10 mouse cellular contexts compared by ENCODE assay signal in genomic region chr9:119425976-119426415, GRCm38 (mm10). TPM values are rescaled to one million over a fixed set of nuclear protein-coding genes. Genes with fewer than 3 reads are reported as not detected.
DNase-seq lines count a peak whose midpoint lies in the region; ATAC-seq and TF ChIP-seq lines count a peak whose summit lies in the region.
"Had no signal": no experiment of that assay in that cellular context is flagged by ENCODE, and none has a peak within 500 bp of the region (broad histone marks: within the 10 kb centered on the region; RNA-seq: fewer than 3 reads in every experiment).

No protein-coding gene starts in this region.

- H3K4me1 ChIP-seq in heart, embryonic 13.5 days, result peaks cover 70% of the 10 kb centered on the region
- peaks cover 22% of the 10 kb centered on the region for H3K4me1 ChIP-seq in neural tube, embryonic 12.5 days
- H3K4me1 ChIP-seq in neural tube, embryonic 15.5 days, result peaks cover 36% of the 10 kb centered on the region
- peaks cover 19% of the 10 kb centered on the region for H3K4me1 ChIP-seq in lung, adult 2 months (ENCODE audit: control insufficient read depth, insufficient read depth, low read length)
- H3K4me1 ChIP-seq in stomach, postnatal 0 days (replicated peaks; ENCODE audit: control insufficient read depth, insufficient read depth), result peaks cover 13% of the 10 kb centered on the region

- 72% methylated on average over 13 of the region's 13 CpGs for WGBS in heart, embryonic 13.5 days
- WGBS in neural tube, embryonic 12.5 days, result 84% methylated on average over 13 of the region's 13 CpGs
- 87% methylated on average over 13 of the region's 13 CpGs for WGBS in neural tube, embryonic 15.5 days
- 69% methylated on average over 13 of the region's 13 CpGs for whole genome bisulfite sequencing in lung, adult 2 months
- 70% methylated on average over 13 of the region's 13 CpGs for WGBS in stomach, postnatal 0 days

- no peak overlapping the region for H3K4me3 ChIP-seq in heart, embryonic 13.5 days
- no peak overlapping the region for H3K4me3 ChIP-seq in neural tube, embryonic 12.5 days
- no peak overlapping the region for H3K4me3 ChIP-seq in neural tube, embryonic 15.5 days (replicated peaks)
- no peak overlapping the region for H3K4me3 ChIP-seq in lung, adult 2 months (replicated peaks; ENCODE audit: extremely low read depth, low read depth, low read length)
- H3K4me3 ChIP-seq in stomach, postnatal 0 days (ENCODE audit: low read depth, low read length), result no peak overlapping the region
- H3K4me3 ChIP-seq: forebrain, embryonic 10.5 days had no signal

- peaks cover 26% of the 10 kb centered on the region for H3K36me3 ChIP-seq in heart, embryonic 13.5 days
- peaks cover 36% of the 10 kb centered on the region for H3K36me3 ChIP-seq in neural tube, embryonic 12.5 days
- H3K36me3 ChIP-seq in neural tube, embryonic 15.5 days, result peaks cover 19% of the 10 kb centered on the region
- peaks cover 2% of the 10 kb centered on the region; the same call in 1 of the 2 replicates for H3K36me3 ChIP-seq in stomach, postnatal 0 days (ENCODE audit: control insufficient read depth, insufficient read depth, low read length)

- peak overlapping the region; percentile 59 for H3K4me2 ChIP-seq in heart, embryonic 13.5 days
- no peak overlapping the region for H3K4me2 ChIP-seq in neural tube, embryonic 12.5 days (replicated peaks)
- no peak overlapping the region for H3K4me2 ChIP-seq in neural tube, embryonic 15.5 days
- no peak overlapping the region for H3K4me2 ChIP-seq in stomach, postnatal 0 days (replicated peaks; ENCODE audit: low read depth)

- H3K9ac ChIP-seq in heart, embryonic 13.5 days, result peak overlapping the region; percentile 74
- no peak overlapping the region for H3K9ac ChIP-seq in neural tube, embryonic 12.5 days
- no peak overlapping the region for H3K9ac ChIP-seq in neural tube, embryonic 15.5 days (replicated peaks)
- peak overlapping the region; percentile 18; the same call in 1 of the 2 replicates for H3K9ac ChIP-seq in stomach, postnatal 0 days (ENCODE audit: low read length)

- H3K27ac ChIP-seq in heart, embryonic 13.5 days (replicated peaks), result peak overlapping the region; percentile 96
- peak overlapping the region; percentile 27; the same call in 1 of the 2 replicates for H3K27ac ChIP-seq in neural tube, embryonic 12.5 days
- no peak overlapping the region for H3K27ac ChIP-seq in neural tube, embryonic 15.5 days (replicated peaks)
- H3K27ac ChIP-seq in stomach, postnatal 0 days (replicated peaks), result peak overlapping the region; percentile 77; the same call in 1 of the 2 replicates
- H3K27ac ChIP-seq: forebrain, embryonic 10.5 days had no signal

- H3K27me3 ChIP-seq in heart, embryonic 13.5 days (replicated peaks), result no peaks in the 10 kb centered on the region
- no peaks in the 10 kb centered on the region for H3K27me3 ChIP-seq in neural tube, embryonic 12.5 days (replicated peaks)
- H3K27me3 ChIP-seq in neural tube, embryonic 15.5 days (replicated peaks), result no peaks in the 10 kb centered on the region
- H3K27me3 ChIP-seq in stomach, postnatal 0 days (ENCODE audit: control insufficient read depth, insufficient read depth, low read length), result no peaks in the 10 kb centered on the region
- H3K27me3 ChIP-seq: CH12.LX had no signal

- no peaks in the 10 kb centered on the region for H3K9me3 ChIP-seq in heart, embryonic 13.5 days
- no peaks in the 10 kb centered on the region for H3K9me3 ChIP-seq in neural tube, embryonic 12.5 days
- H3K9me3 ChIP-seq in neural tube, embryonic 15.5 days (replicated peaks), result no peaks in the 10 kb centered on the region
- no peaks in the 10 kb centered on the region for H3K9me3 ChIP-seq in stomach, postnatal 0 days (ENCODE audit: control insufficient read depth, low read length)
- H3K9me3 ChIP-seq: forebrain, embryonic 10.5 days had no signal

- no peak for TF ChIP-seq POLR2A in lung, adult 2 months (IDR thresholded peaks at IDR 0.05; ENCODE audit: borderline replicate concordance, extremely low read depth, low read depth, low read length)

- no peak for TF ChIP-seq CTCF in lung, adult 2 months (IDR thresholded peaks at IDR 0.05; ENCODE audit: insufficient read depth, low read length)
- TF ChIP-seq CTCF in stomach, postnatal 0 days (IDR thresholded peaks at IDR 0.05; ENCODE audit: low read depth), result no peak

- no peak for TF ChIP-seq EP300 in stomach, postnatal 0 days (optimal IDR thresholded peaks at IDR 0.05)

- DNase-seq in heart, adult 8-10 months (ENCODE audit: low spot score), result no peak
- DNase-seq in lung, adult 2 months, result peak; percentile 50
- DNase-seq in stomach, postnatal 0 days (ENCODE audit: low spot score), result no peak
- no peak for DNase-seq in Muller cell, postnatal 12 days (ENCODE audit: inconsistent ontology term)

- ATAC-seq in heart, embryonic 13.5 days (ENCODE audit: extremely low read depth, insufficient number of reproducible peaks, low FRiP score, low TSS enrichment), result no peak
- no peak for ATAC-seq in neural tube, embryonic 12.5 days (ENCODE audit: low FRiP score, low read depth)
- no peak for ATAC-seq in neural tube, embryonic 15.5 days (ENCODE audit: low FRiP score)
- ATAC-seq in stomach, postnatal 0 days (ENCODE audit: low FRiP score, low TSS enrichment), result no peak
- no peak for ATAC-seq in activated CD4-positive, CD25-positive, alpha-beta regulatory T cell, adult 4 months

RNA-seq across cellular contexts. Expression of gene Exog, which starts 18.7 kb away (rescaled TPM):
- 11.8 and 12.4 TPM in 2 replicates for polyA plus RNA-seq in heart, embryonic 13.5 days (2015; fragmentation: Nextera tagmentation; extraction: Ambion mirVana)
- total RNA-seq in heart, adult 8-10 months (2022), result 1 to 10 TPM; 2.4 to 3.3 (median 2.8) TPM
- polyA plus RNA-seq in neural tube, embryonic 12.5 days (2016; fragmentation: Nextera tagmentation; extraction: Ambion mirVana), result 43.5 and 44.4 TPM in 2 replicates
- polyA plus RNA-seq in neural tube, embryonic 15.5 days (2015; fragmentation: Nextera tagmentation; extraction: Ambion mirVana), result 44.9 and 50.1 TPM in 2 replicates
- polyA plus RNA-seq in lung, adult 2 months (2012; rRNA removed), result 1.8 and 3.2 TPM in 2 replicates
- polyA plus RNA-seq in stomach, postnatal 0 days (2015; fragmentation: Nextera tagmentation; extraction: Ambion mirVana), result 8.5 TPM in 2 replicates
- 10 to 100 TPM in 1 of 2 experiments, 1 to 10 TPM in 1; 8.6 to 10.5 TPM for polyA plus RNA-seq in activated CD4-positive, CD25-positive, alpha-beta regulatory T cell, adult 4 months (2017; shearing (Covaris generic))

RNA-seq across cellular contexts. Expression of gene Acvr2b, which starts 24.1 kb away (rescaled TPM):
- polyA plus RNA-seq in heart, embryonic 13.5 days (2015; fragmentation: Nextera tagmentation; extraction: Ambion mirVana), result 13.2 and 17.2 TPM in 2 replicates
- 1 to 10 TPM; 3.5 to 7.6 (median 5.4) TPM for total RNA-seq in heart, adult 8-10 months (2022)
- 100 and 107 TPM in 2 replicates for polyA plus RNA-seq in neural tube, embryonic 12.5 days (2016; fragmentation: Nextera tagmentation; extraction: Ambion mirVana)
- 32.9 and 43.2 TPM in 2 replicates for polyA plus RNA-seq in neural tube, embryonic 15.5 days (2015; fragmentation: Nextera tagmentation; extraction: Ambion mirVana)
- 11.4 and 11.8 TPM in 2 replicates for polyA plus RNA-seq in lung, adult 2 months (2012; rRNA removed)
- 6.2 and 6.3 TPM in 2 replicates for polyA plus RNA-seq in stomach, postnatal 0 days (2015; fragmentation: Nextera tagmentation; extraction: Ambion mirVana)
- not detected for polyA plus RNA-seq in activated CD4-positive, CD25-positive, alpha-beta regulatory T cell, adult 4 months (2017; shearing (Covaris generic))

Comparison
In these comparisons a context has a peak if more than half of its experiments do, and no peak if none do; other contexts are left out.
1. H3K9ac ChIP-seq: peak in heart, embryonic 13.5 days (single experiment) and stomach, postnatal 0 days (single experiment); none in neural tube, embryonic 12.5 days (single experiment) and neural tube, embryonic 15.5 days (single experiment).